Mouse (Mus musculus): ENCODE data around the gene Fam160b1. TPM values are rescaled to one million over a fixed set of nuclear protein-coding genes. Genes with fewer than 3 reads are reported as not detected.

The Fam160b1 gene
- total and polyA plus RNA-seq, 3 experiments: 4.4 to 7.7 (median 4.8) TPM

DNA sequence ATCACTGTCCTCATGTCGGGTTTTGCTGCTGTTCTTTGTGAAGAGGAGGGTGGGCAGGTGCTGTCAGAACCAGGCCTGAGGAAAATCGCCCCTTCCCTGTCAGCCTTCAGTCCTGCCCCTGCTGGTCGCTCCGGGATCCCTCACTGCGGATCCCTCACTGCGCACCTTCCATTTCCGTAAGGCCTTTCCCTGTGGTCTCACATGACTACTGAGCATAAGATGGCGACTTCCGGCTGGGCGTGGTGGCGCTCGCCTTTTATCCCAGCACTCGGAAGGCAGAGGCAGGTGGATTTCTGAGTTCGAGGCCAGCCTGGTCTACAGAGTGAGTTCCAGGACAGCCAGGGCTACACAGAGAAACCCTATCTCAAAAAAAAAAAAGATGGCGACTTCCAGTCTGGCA is 64.8 kb downstream of the Fam160b1 start:
- Histone ChIP-seq H3K9me3 (replicated peaks; ENCODE audit: low read length) (no peaks in the 10 kb centered on the region), H3K4me2 (ENCODE audit: insufficient read depth, low read depth, poor library complexity, severe bottlenecking) (no peak overlapping the region), H3K79me2 (replicated peaks; ENCODE audit: control insufficient read depth, extremely low read depth, insufficient read depth, poor library complexity, severe bottlenecking) (no peaks in the 10 kb centered on the region), H3K36me3 (replicated peaks in 1 of 2; ENCODE audit: control insufficient read depth in 1 of 2, insufficient read depth in 1 of 2, low read length in 1 of 2) (no peaks in the 10 kb centered on the region), H3K4me1 (ENCODE audit: control insufficient read depth in 1 of 2, insufficient read depth in 2 of 2) (peaks cover 0 to 3% of the 10 kb centered on the region in 2 experiments; a peak in 1 of 4 replicates), H3K4me3 (replicated peaks in 1 of 3; ENCODE audit: low read depth in 2 of 3, low read length in 2 of 3, poor library complexity in 1 of 3) (no peak overlapping the region), H3K27ac (ENCODE audit: insufficient read depth, low read depth) (no peak overlapping the region), H3K27me3 (replicated peaks) (peaks cover 1% of the 10 kb centered on the region), H3K9ac (ENCODE audit: insufficient read depth, low read depth) (no peak overlapping the region)
- TF ChIP-seq POLR2AphosphoS2 (IDR thresholded peaks at IDR 0.05; ENCODE audit: low read depth, low read length) (no peak), MXI1 (IDR thresholded peaks at IDR 0.05; ENCODE audit: low read depth, low read length) (no peak), MAX (IDR thresholded peaks at IDR 0.05; ENCODE audit: low read length) (no peak), SMC3 (IDR thresholded peaks at IDR 0.05; ENCODE audit: low read depth, low read length) (no peak), MAFK (IDR thresholded peaks at IDR 0.05; ENCODE audit: insufficient replicate concordance, low read length) (no peak), KAT2A (IDR thresholded peaks at IDR 0.05; ENCODE audit: insufficient replicate concordance, low read length) (no peak), TBP (conservative IDR thresholded peaks at IDR 0.05; ENCODE audit: low read depth, low read length) (no peak), JUN (IDR thresholded peaks at IDR 0.05; ENCODE audit: insufficient read depth, low read depth, low read length) (no peak), NRF1 (IDR thresholded peaks at IDR 0.05; ENCODE audit: low read depth, low read length) (no peak), ZC3H11A (IDR thresholded peaks at IDR 0.05; ENCODE audit: low read depth, low read length) (no peak)
- no peak for DNase-seq (ENCODE audit: extremely low read depth)
- in situ Hi-C loops (cut with MboI; ENCODE audit: low pct_ligation_motif_present, low pct_unique_long_range_greater_than_20kb, low sequenced_read_pairs): no loop called here
- dilution Hi-C loops (cut with MboI; ENCODE audit: extremely low pct_ligation_motif_present, extremely low pct_unique_long_range_greater_than_20kb, low sequenced_read_pairs): no loop called here

DNA sequence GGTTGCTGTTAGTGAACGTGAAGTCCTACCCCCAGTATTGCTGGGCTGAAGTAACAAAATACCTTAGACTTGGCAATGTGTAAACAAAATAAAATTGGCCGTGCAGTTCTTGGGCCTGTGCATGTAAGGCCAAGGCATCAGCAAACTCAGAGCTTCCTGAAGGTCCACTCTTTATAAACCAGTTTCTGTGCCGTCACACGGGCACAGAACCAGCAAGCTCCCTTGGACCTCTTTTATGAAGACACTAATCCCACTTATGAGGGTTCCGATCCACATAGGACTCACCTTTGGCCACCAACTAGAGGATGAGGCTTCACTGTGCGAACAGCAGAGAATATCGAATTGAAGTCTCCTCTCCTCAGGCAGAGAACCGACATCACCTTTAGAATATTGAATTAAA is 66.4 kb downstream of the Fam160b1 start:
- Histone ChIP-seq H3K27ac (ENCODE audit: insufficient read depth, low read depth) (no peak overlapping the region), H3K9me3 (replicated peaks; ENCODE audit: low read length) (no peaks in the 10 kb centered on the region), H3K27me3 (replicated peaks) (peaks cover 1% of the 10 kb centered on the region), H3K9ac (ENCODE audit: insufficient read depth, low read depth) (no peak overlapping the region), H3K4me1 (ENCODE audit: control insufficient read depth in 1 of 2, insufficient read depth in 2 of 2) (peaks cover 0 to 3% of the 10 kb centered on the region in 2 experiments; a peak in 1 of 4 replicates), H3K4me3 (replicated peaks in 1 of 3; ENCODE audit: low read depth in 2 of 3, low read length in 2 of 3, poor library complexity in 1 of 3) (no peak overlapping the region), H3K36me3 (replicated peaks in 1 of 2; ENCODE audit: control insufficient read depth in 1 of 2, insufficient read depth in 1 of 2, low read length in 1 of 2) (no peaks in the 10 kb centered on the region), H3K79me2 (replicated peaks; ENCODE audit: control insufficient read depth, extremely low read depth, insufficient read depth, poor library complexity, severe bottlenecking) (no peaks in the 10 kb centered on the region), H3K4me2 (ENCODE audit: insufficient read depth, low read depth, poor library complexity, severe bottlenecking) (no peak overlapping the region)
- TF ChIP-seq MAZ (IDR thresholded peaks at IDR 0.05; ENCODE audit: low read depth, low read length) (no peak), HCFC1 (IDR thresholded peaks at IDR 0.05; ENCODE audit: low read depth, low read length) (no peak), MEF2A (IDR thresholded peaks at IDR 0.05; ENCODE audit: borderline replicate concordance, low read depth, low read length) (no peak), ZNF384 (IDR thresholded peaks at IDR 0.05; ENCODE audit: low read depth, low read length) (no peak), IRF4 (IDR thresholded peaks at IDR 0.05; ENCODE audit: low read depth, low read length) (no peak), USF1 (IDR thresholded peaks at IDR 0.05; ENCODE audit: low read depth, low read length) (no peak), NRF1 (IDR thresholded peaks at IDR 0.05; ENCODE audit: low read depth, low read length) (no peak), MXI1 (IDR thresholded peaks at IDR 0.05; ENCODE audit: low read depth, low read length) (no peak), CTCF (conservative IDR thresholded peaks at IDR 0.05 in 1 of 2, IDR thresholded peaks at IDR 0.05 in 1 of 2; ENCODE audit: low read depth in 2 of 2, low read length in 2 of 2) (no peak), ZC3H11A (IDR thresholded peaks at IDR 0.05; ENCODE audit: low read depth, low read length) (no peak), CHD2 (IDR thresholded peaks at IDR 0.05; ENCODE audit: low read length) (no peak), JUN (IDR thresholded peaks at IDR 0.05; ENCODE audit: insufficient read depth, low read depth, low read length) (no peak), SIN3A (IDR thresholded peaks at IDR 0.05; ENCODE audit: low read length) (no peak), POLR2AphosphoS2 (IDR thresholded peaks at IDR 0.05; ENCODE audit: low read depth, low read length) (no peak), ZKSCAN1 (IDR thresholded peaks at IDR 0.05; ENCODE audit: borderline replicate concordance, low read depth, low read length) (no peak), CHD1 (IDR thresholded peaks at IDR 0.05; ENCODE audit: low read depth, low read length) (no peak), ELF1 (IDR thresholded peaks at IDR 0.05; ENCODE audit: low read depth, low read length) (no peak)
- in situ Hi-C loops (cut with MboI; ENCODE audit: low pct_ligation_motif_present, low pct_unique_long_range_greater_than_20kb, low sequenced_read_pairs): no loop called here
- dilution Hi-C loops (cut with MboI; ENCODE audit: extremely low pct_ligation_motif_present, extremely low pct_unique_long_range_greater_than_20kb, low sequenced_read_pairs): no loop called here
- DNase-seq (ENCODE audit: extremely low read depth): no peak
